ENCODE assay signal across 24 mouse cellular contexts in genomic region chr8:13630754-13631153, GRCm38 (mm10). TPM values are rescaled to one million over a fixed set of nuclear protein-coding genes. Genes with fewer than 3 reads are reported as not detected.
DNase-seq lines count a peak whose midpoint lies in the region; ATAC-seq and TF ChIP-seq lines count a peak whose summit lies in the region.
"Had no signal": no experiment of that assay in that cellular context is flagged by ENCODE, and none has a peak within 500 bp of the region (broad histone marks: within the 10 kb centered on the region; RNA-seq: fewer than 3 reads in every experiment).

No protein-coding gene starts in this region.

- TF ChIP-seq CTCF in gastrocnemius, adult 2 months (IDR thresholded peaks at IDR 0.05): no peak
- TF ChIP-seq CTCF in CH12.LX (conservative IDR thresholded peaks at IDR 0.05 in 1 of 2, IDR thresholded peaks at IDR 0.05 in 1 of 2; ENCODE audit: low read depth in 2 of 2, low read length in 2 of 2): no peak
- TF ChIP-seq CTCF in lung, adult 2 months (IDR thresholded peaks at IDR 0.05; ENCODE audit: insufficient read depth, low read length): no peak

- peaks cover 22% of the 10 kb centered on the region for H3K9me3 ChIP-seq in CH12.LX (replicated peaks; ENCODE audit: low read length)
- no peaks in the 10 kb centered on the region for H3K9me3 ChIP-seq in limb, embryonic 15.5 days
- H3K9me3 ChIP-seq: embryonic facial prominence, embryonic 12.5 days; forebrain, embryonic 12.5 days; heart, embryonic 15.5 days; hindbrain, embryonic 15.5 days; midbrain, embryonic 15.5 days had no signal

- TF ChIP-seq POLR2A in CH12.LX (IDR thresholded peaks at IDR 0.05; ENCODE audit: low read depth, low read length): no peak
- TF ChIP-seq POLR2A in lung, adult 2 months (IDR thresholded peaks at IDR 0.05; ENCODE audit: borderline replicate concordance, extremely low read depth, low read depth, low read length): no peak

- WGBS in limb, embryonic 15.5 days: 51% methylated on average over 4 of the region's 4 CpGs
- WGBS in lung, adult 2 months: 67% methylated on average over 4 of the region's 4 CpGs

- H3K27me3 ChIP-seq in CH12.LX (replicated peaks): no peaks in the 10 kb centered on the region
- H3K27me3 ChIP-seq in limb, embryonic 15.5 days: no peaks in the 10 kb centered on the region
- H3K27me3 ChIP-seq: embryonic facial prominence, embryonic 12.5 days; forebrain, embryonic 12.5 days; heart, embryonic 15.5 days; hindbrain, embryonic 15.5 days; kidney, embryonic 15.5 days; midbrain, embryonic 15.5 days had no signal

- H3K4me3 ChIP-seq in gastrocnemius, adult 2 months: no peak overlapping the region
- H3K4me3 ChIP-seq in CH12.LX (replicated peaks in 1 of 3; ENCODE audit: low read depth in 2 of 3, low read length in 2 of 3, poor library complexity in 1 of 3): no peak overlapping the region
- no peak overlapping the region for H3K4me3 ChIP-seq in limb, embryonic 15.5 days
- H3K4me3 ChIP-seq in lung, adult 2 months (replicated peaks; ENCODE audit: extremely low read depth, low read depth, low read length): no peak overlapping the region
- H3K4me3 ChIP-seq: embryonic facial prominence, embryonic 12.5 days; erythroblast, embryonic 14.5 days; forebrain, embryonic 12.5 days; heart, embryonic 15.5 days; hindbrain, embryonic 15.5 days; kidney, embryonic 15.5 days; midbrain, embryonic 15.5 days; myocyte had no signal

- intact Hi-C loops in gastrocnemius, adult 2 months (cut with DNase I): no loop called here

- no peak overlapping the region for H3K4me2 ChIP-seq in CH12.LX (ENCODE audit: insufficient read depth, low read depth, poor library complexity, severe bottlenecking)
- H3K4me2 ChIP-seq in limb, embryonic 15.5 days: no peak overlapping the region
- H3K4me2 ChIP-seq: embryonic facial prominence, embryonic 12.5 days; forebrain, embryonic 12.5 days; heart, embryonic 15.5 days; hindbrain, embryonic 15.5 days; kidney, embryonic 15.5 days; midbrain, embryonic 15.5 days had no signal

- in situ Hi-C loops in CH12.LX (cut with MboI; ENCODE audit: low pct_ligation_motif_present, low pct_unique_long_range_greater_than_20kb, low sequenced_read_pairs): no loop called here

- no peaks in the 10 kb centered on the region for H3K79me2 ChIP-seq in CH12.LX (replicated peaks; ENCODE audit: control insufficient read depth, extremely low read depth, insufficient read depth, poor library complexity, severe bottlenecking)

- ATAC-seq in limb, embryonic 15.5 days (ENCODE audit: insufficient number of reproducible peaks, low FRiP score, low TSS enrichment, low read depth): no peak
- ATAC-seq: intestine, embryonic 16.5 days; lung, postnatal 0 days; midbrain, embryonic 15.5 days had no signal

- H3K9ac ChIP-seq in CH12.LX (ENCODE audit: insufficient read depth, low read depth): no peak overlapping the region
- no peak overlapping the region for H3K9ac ChIP-seq in limb, embryonic 15.5 days
- H3K9ac ChIP-seq: embryonic facial prominence, embryonic 12.5 days; forebrain, embryonic 12.5 days; heart, embryonic 15.5 days; hindbrain, embryonic 15.5 days; kidney, embryonic 15.5 days; midbrain, embryonic 15.5 days had no signal

- H3K4me1 ChIP-seq in CH12.LX (ENCODE audit: control insufficient read depth in 1 of 2, insufficient read depth in 2 of 2): peaks cover 21 to 46% of the 10 kb centered on the region in 2 experiments
- peaks cover 14% of the 10 kb centered on the region for H3K4me1 ChIP-seq in limb, embryonic 15.5 days
- H3K4me1 ChIP-seq in lung, adult 2 months (ENCODE audit: control insufficient read depth, insufficient read depth, low read length): peaks cover 7% of the 10 kb centered on the region
- H3K4me1 ChIP-seq: embryonic facial prominence, embryonic 12.5 days; kidney, embryonic 15.5 days; midbrain, embryonic 15.5 days had no signal

- peaks cover 9 to 31% of the 10 kb centered on the region in 2 experiments for H3K36me3 ChIP-seq in CH12.LX (replicated peaks in 1 of 2; ENCODE audit: control insufficient read depth in 1 of 2, insufficient read depth in 1 of 2, low read length in 1 of 2)
- 0 out of 2 replicates have a peak, but pooled peaks cover 3% of the 10 kb centered on the region for H3K36me3 ChIP-seq in limb, embryonic 15.5 days
- H3K36me3 ChIP-seq: midbrain, embryonic 15.5 days had no signal

- no peak for TF ChIP-seq EP300 in CH12.LX (IDR thresholded peaks at IDR 0.05; ENCODE audit: low read length)

- H3K27ac ChIP-seq in gastrocnemius, adult 2 months: peak overlapping the region; percentile 65
- no peak overlapping the region; the same call in 1 of the 2 replicates for H3K27ac ChIP-seq in CH12.LX (ENCODE audit: insufficient read depth, low read depth)
- 0 out of 2 replicates have a peak overlapping the region, but pooled peaks have one; percentile 50 for H3K27ac ChIP-seq in limb, embryonic 15.5 days
- H3K27ac ChIP-seq: embryonic facial prominence, embryonic 12.5 days; forebrain, embryonic 12.5 days; heart, embryonic 15.5 days; hindbrain, embryonic 15.5 days; kidney, embryonic 15.5 days; macrophage; midbrain, embryonic 15.5 days had no signal

- dilution Hi-C loops in CH12.LX (cut with MboI; ENCODE audit: extremely low pct_ligation_motif_present, extremely low pct_unique_long_range_greater_than_20kb, low sequenced_read_pairs): no loop called here

- TF ChIP-seq RAD21 in CH12.LX (IDR thresholded peaks at IDR 0.05; ENCODE audit: low read depth, low read length): no peak

- DNase-seq in gastrocnemius, adult 2 months: no peak
- no peak for DNase-seq in gastrocnemius, postnatal 4 days (ENCODE audit: low spot score in 2 of 2)
- peak; percentile 56 for DNase-seq in CD4-positive helper T cell, adult 2 months (ENCODE audit: low read depth, low spot score)
- no peak for DNase-seq in CH12.LX (ENCODE audit: extremely low read depth)
- no peak for DNase-seq in lung, adult 2 months
- no peak for DNase-seq in right cerebral cortex, postnatal 36 days (ENCODE audit: low spot score in 2 of 2)
- DNase-seq: adrenal gland, postnatal 25 days; cerebellum, adult 11 months; cerebellum, postnatal 14 days; gastrocnemius, postnatal 14 days; kidney, postnatal 36 days; right cerebral cortex, adult 18-20 months had no signal

TF ChIP-seq in CH12.LX, 34 proteins besides CTCF, POLR2A, EP300 and RAD21:
- TF ChIP-seq ZNF384 (IDR thresholded peaks at IDR 0.05; ENCODE audit: low read depth, low read length) (no peak), KAT2A (IDR thresholded peaks at IDR 0.05; ENCODE audit: insufficient replicate concordance, low read length) (no peak), SMC3 (IDR thresholded peaks at IDR 0.05; ENCODE audit: low read depth, low read length) (no peak), USF2 (conservative IDR thresholded peaks at IDR 0.05; ENCODE audit: low read depth, low read length) (no peak), MAFK (IDR thresholded peaks at IDR 0.05; ENCODE audit: insufficient replicate concordance, low read length) (no peak), HCFC1 (IDR thresholded peaks at IDR 0.05; ENCODE audit: low read depth, low read length) (no peak), BHLHE40 (IDR thresholded peaks at IDR 0.05; ENCODE audit: low read depth, low read length) (0 out of 2 replicates have a peak, but pooled peaks have one; percentile 26), MAZ (IDR thresholded peaks at IDR 0.05; ENCODE audit: low read depth, low read length) (no peak), JUN (IDR thresholded peaks at IDR 0.05; ENCODE audit: insufficient read depth, low read depth, low read length) (no peak), MEF2A (IDR thresholded peaks at IDR 0.05; ENCODE audit: borderline replicate concordance, low read depth, low read length) (0 out of 2 replicates have a peak, but pooled peaks have one; percentile 17)

RNA-seq across cellular contexts. Expression of gene Rasa3, which starts 46.6 kb away (rescaled TPM):
- total RNA-seq in gastrocnemius, adult 2 months (2021): 10 to 100 TPM in 1 of 2 experiments, 1 to 10 TPM in 1; 5.9 to 10.5 TPM
- 10 to 100 TPM; 41.5 to 43.1 TPM for total RNA-seq in gastrocnemius, postnatal 4 days (2021)
- 20.0 and 28.5 TPM in 2 replicates for total RNA-seq in CH12.LX (2012; rRNA removed)
- total RNA-seq in CH12.LX (2014; rRNA removed): 13.6 TPM in 2 replicates
- 12.8 and 13.7 TPM in 2 replicates for polyA plus RNA-seq in CH12.LX (2012; ENCODE audit: insufficient read length, low read depth)
- polyA plus RNA-seq in limb, embryonic 15.5 days (2015; fragmentation: Nextera tagmentation; extraction: Ambion mirVana): 32.3 and 35.5 TPM in 2 replicates
- 37.1 and 43.5 TPM in 2 replicates for polyA plus RNA-seq in lung, adult 2 months (2012; rRNA removed)
